Mouse (Mus musculus): ENCODE measurements around the gene Ltf.

Gene Ltf

DNA sequence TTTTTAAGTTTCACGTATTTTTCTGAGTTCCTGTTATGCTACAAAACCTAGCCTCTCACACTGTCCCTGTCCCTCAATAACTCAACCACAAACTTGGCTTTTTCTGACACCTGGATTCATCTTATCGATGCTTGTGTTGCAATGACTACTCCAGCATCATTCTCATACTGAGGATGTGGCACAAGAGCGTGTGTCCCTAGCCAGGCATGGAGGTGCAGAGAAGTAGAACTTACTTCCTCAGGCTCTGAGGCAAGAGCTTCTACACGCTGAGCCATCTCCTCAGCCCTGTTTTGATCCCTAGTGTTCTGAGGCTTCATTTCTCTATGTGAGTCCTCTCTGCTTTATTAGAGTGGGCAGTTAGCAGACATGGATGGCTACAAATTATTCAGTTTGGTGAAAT, 14.6 kb downstream of the Ltf start:
- no peak for DNase-seq (ENCODE audit: low spot score in 2 of 2)

DNA sequence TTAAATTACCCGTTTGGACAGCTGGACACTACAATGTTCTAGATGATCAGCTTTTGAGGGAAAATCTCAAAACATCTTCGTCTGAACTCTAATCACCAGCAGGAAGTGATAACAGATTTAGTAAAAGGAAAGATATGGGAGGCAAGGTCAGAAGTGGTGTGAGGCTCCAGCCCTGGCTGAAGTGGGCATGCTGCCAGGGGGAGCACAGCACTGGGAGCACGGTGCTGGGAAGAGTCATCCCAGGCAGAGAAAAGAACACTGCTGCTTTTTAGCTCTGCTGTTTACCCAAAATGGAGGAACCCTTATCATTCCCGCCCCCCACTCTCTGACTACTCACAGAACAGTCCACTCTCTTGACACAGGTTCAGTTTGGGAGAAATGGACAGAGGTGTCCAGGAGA, 20.9 kb downstream of the Ltf start:
- DNase-seq (ENCODE audit: low spot score in 2 of 2): peak in 1 of 2 experiments; percentile 26

DNA sequence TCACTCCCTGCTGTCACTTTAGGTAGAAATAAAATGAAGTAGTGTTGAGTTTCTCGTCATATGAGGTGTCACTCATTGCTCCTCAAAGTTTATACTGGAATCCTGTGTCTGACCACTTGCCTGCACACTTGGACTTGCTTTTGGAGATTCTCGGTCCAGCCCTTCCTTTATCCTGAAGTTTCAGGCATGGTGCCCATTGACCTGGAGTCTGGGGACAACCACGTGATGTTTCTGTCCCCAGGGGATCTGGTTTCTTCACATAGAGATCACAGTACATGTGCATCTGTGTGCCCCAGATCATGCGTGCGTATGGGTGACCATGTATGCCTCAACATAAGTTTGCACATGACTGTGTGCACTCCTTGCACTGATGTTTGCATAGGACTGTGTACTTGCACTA, 23.2 kb downstream of the Ltf start:
- DNase-seq (ENCODE audit: low spot score in 2 of 2): no peak

DNA sequence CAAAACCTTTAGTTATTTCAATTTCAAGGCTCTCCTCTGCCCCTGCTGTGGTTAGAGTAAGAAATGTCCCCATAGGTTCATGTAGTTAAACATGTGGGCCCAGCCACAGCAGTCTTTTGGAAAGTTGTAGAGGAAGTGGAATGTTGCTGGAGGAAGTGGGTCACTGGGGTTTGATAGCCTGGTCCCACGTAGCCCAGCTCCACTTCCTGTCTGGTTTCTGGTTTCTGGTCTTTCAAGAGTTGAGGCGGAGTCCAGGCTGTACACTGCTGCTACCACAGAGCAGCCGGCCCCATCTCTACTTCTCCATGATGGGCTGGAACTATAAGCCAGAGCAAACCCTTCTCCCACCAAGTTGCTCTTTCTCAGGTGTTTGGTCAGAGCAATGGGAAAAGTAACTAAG, 27.2 kb downstream of the Ltf start:
- no peak for DNase-seq (ENCODE audit: low spot score in 2 of 2)

DNA sequence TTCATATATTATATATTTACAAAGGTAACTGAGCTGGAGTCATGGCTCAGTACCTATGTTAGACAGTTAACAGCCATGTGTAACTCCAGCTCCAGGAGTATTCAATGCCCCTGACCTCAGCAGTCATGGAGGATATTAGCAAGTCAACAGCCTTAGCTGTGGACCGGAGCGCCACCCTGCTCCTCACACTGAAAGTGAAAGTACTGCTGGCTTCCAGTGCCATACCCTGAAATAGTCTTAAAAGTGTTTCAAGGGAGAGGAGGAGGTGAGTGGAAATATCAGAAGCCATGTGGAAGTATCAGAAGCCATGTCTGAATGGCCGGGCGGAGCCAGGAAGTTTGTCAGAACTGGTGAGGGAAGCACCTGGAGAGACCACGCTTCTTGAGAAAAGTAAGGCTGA, 28.2 kb downstream of the Ltf start:
- DNase-seq (ENCODE audit: low spot score in 2 of 2): no peak

DNA sequence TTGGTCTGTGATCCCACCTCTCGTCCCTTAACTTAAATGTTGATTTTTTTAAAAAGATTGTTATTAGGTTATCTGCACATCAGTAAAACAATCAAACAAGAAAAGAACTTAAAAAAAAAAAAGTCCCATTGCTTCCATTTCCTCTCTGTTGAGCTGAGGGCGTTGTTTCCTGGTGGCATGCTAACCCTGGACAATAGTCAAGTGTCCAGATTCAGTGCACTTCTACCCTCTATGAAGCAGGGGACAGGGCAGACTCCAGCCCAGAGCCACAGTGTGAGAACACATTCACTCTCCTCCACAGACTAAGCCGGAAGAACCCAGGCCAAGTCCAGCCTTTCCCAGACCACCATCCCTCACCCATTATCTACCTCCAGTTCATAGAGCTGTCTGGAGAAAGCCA, 29.4 kb downstream of the Ltf start:
- no peak for DNase-seq (ENCODE audit: low spot score in 2 of 2)

DNA sequence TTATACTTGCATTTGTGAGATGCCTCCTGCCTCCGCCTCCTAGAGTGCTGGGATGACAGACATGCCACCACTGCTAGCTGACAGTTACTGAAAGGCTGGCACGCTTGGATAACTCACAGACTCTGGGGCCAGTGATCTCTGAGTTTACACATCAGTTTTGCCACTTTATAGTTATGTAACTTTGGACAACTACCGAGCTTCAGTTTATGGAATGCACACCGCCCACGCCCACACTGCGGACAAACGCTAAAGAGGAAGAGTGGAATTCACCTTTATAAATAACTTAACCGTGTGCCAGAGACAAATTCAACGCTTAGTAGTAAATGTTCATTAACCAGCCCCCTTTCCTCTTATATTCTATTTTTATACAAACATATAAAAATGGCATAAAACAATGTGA, 35.9 kb downstream of the Ltf start:
- DNase-seq (ENCODE audit: low spot score in 2 of 2): no peak

DNA sequence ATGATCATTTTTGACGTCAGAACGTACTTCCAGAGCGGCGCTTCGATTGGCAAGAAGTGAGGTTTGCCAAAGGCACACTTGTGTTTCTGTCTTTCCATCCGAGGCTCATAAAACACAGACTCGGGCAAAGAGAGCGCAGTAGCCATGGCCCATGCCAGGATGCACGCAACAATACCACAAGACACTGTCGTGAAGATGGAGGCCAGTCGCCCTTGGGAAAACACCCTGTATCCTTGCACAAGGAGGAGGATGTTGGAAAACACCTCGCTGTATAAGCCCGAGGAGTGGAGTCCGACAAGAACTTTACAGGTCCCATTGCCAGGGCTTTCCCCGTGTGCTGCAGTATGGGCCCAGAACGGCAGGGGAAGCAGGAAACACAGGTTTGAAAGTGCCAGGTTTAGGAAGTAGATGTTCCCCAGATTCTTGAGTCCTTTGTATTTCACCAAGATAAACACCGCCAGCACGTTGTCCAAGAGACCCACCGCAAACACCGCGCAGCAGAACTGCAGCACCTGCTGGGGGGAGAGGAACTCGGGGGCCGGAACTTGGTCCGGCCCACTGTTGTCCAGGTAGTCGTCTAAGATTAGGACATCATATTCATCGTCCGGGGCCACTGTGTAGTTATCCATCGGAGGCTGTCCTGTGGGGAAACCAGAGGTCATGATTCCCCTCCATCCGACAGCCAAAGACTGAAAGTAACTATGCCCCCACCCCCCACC, 36.9 kb downstream of the Ltf start:
- no peak for DNase-seq (ENCODE audit: low spot score in 2 of 2)

DNA sequence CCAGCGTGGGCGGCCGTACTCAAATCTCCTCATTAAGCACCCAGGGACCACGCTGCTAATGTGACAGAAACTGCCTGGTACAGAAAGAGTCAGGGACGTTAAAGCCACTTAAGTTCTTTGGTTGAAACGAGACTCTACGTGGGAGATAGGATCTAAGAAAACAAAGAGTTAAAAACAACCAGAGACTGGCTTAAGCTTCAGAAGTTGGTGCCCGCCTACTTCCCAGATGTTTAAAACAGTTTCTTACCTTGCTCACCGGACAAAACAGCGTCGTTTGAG, 37.4 kb downstream of the Ltf start:
- DNase-seq (ENCODE audit: low spot score in 2 of 2): no peak

DNA sequence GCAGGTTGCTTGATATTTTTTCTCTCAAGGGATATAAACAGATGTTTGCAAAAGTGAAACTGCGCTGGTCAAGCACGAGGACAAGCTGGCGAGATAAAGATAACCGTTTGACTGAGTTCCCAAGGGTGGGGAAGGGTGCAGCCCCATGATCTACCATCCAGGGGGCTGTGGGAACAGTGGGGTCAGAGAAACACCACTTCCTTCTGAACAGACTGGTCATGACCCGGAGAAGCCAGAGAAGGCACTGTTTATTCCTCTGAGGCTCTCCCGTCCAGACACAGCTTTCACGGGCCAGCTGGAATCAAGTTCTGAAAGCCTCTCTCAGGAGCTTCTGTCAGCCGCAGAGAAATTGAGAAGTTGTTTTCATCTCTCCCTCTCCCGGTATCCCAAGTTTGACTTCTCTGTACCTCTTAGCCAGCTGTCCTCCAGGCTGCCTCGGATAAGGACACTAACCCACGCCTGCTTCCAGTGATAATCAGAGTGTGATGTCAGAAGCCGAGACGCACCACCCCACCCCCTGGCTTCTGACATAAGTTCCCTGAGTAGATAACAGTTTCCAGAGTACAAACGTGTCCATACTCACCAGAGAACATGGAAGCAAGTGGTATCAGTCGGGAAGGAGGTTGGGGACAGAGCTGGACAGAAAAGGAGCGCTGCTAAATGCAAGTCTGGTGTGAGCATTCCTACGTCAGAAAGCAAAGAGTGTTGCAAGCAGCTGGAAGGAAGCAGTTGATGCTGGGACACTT, 37.9 kb downstream of the Ltf start, which contains the start of gene Ccrl2:
Ccrl2 (minus strand) TSS at position 722 of the 746 bp plus-strand sequence.
- no peak for DNase-seq (ENCODE audit: low spot score in 2 of 2)

DNA sequence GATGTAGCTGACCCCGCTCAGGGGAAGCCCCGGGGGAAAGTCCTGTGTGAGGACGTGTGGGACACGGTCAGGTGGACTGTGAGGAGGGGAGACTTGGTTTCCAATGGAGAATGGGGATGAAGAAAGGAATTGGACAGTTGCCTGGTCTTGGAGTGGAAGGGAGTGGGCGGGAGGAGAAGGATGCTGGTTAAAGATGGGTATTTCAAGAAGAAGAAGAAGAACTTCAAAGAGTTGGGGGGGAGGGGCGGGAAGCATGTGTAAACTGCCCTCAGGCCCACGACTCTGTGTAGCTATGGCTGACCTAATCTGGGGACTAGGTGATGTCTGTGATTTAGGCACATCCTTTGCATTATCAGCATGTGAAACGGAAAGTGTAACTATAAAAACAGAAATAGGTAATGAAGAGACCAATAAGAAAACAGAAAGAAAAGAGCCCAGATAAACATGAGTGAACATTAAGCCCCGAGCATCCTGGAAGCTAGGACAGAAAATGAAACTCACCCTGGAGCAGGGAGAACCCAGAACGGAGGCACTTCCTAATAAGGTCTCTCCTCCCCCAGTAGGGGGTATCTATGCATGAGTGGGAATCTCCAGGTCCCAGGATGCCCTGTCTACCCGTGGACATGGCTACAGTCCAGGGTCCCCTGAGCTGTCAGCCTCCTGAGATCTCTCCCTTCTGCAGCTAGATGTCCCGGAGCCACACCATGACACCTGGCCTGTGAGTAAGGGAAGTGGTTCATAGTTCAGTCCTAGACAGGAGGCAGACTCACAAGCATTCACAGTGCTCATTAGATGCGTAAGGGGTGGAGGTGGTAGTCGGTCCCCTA, 38.7 kb downstream of the Ltf start:
- no peak for DNase-seq (ENCODE audit: low spot score in 2 of 2)

DNA sequence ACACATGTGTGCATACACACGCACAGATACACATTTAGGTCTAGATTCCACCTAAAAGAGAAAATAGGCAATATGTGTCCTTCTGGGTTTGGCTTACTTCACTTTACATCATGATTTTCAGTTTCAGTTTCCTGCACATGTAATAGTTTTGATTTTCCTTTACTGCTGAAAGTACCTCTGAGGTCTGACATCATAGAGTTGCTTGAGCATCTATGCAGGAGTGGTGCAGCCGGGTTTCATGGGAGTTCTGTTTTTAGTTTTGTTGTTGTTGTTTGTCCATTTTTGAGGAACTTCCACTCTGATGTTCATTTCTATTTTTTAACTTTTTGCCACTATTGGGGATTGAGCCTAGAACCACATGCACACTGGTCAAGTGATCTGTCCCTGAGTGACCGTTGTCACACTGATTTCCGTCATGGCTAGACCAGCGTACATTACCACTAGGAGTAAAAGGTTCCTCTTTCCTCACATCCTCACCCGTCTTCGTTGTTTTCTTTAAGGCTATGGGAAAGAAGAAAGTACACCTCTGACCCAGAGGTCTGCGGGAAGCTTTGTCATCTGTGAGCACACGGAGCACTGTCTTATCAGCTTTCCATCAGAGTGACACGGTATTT, 40.0 kb downstream of the Ltf start:
- no peak for DNase-seq (ENCODE audit: low spot score in 2 of 2)

DNA sequence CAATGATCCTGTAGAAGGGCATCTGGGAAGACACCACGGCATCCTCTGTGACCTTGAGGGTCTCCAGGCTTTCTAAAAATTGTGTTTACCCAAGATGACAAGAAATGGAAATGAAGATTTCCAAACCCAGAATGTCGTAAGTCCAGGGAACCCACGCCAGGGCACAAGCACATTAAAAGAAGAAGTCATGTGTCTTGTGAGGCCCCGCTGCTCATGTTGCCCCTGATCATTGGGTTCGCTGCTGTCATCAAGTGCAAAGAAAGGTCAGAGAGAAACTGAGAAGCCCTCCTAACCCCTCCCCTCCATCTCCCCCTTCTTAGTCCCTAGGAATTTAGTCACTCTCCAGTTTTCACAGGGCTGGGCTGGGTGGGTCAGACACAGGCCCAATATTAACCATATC, 43.8 kb downstream of the Ltf start:
- DNase-seq (ENCODE audit: low spot score in 2 of 2): no peak

DNA sequence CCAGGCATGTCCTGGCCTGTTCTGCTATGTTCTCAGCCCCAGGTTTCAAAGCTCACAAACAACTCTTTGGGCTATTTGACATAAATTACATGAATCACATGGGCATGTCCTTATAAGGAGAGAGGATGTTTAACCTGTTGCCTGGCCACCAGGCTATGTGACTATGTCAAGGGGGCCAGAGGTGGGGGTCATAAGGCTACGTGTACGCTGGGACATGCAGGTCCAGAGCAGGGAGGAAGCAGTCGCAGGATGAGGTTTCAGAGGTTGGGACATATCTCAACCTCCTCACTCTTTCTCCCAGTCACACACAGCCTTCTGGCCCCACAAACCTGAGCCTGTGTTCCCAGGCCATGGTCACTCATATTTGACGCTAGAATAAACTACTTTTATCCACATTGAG, 48.0 kb downstream of the Ltf start:
- DNase-seq (ENCODE audit: low spot score in 2 of 2): no peak

DNA sequence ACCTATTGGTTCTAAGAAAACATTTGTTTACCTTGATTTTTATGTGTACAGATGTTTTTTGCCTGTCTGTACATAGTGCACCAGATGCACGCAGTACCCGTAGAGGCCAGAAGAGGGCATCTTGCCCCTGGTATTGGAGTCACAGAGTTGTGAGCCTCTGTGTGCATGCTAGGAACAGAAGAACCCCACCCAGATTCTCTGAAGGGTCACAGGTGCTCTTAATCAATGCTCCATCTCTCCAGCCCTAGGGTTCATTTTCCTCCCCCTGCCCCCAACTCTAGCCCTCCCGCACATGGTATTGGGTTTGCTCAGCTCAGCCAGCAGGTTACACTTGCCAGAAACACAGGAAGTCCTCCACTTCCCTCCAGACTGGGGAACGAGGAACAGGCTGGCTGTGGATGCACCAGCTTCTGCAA, 51.5 kb downstream of the Ltf start:
- DNase-seq (ENCODE audit: low spot score in 2 of 2): peak in 1 of 2 experiments; percentile 34

DNA sequence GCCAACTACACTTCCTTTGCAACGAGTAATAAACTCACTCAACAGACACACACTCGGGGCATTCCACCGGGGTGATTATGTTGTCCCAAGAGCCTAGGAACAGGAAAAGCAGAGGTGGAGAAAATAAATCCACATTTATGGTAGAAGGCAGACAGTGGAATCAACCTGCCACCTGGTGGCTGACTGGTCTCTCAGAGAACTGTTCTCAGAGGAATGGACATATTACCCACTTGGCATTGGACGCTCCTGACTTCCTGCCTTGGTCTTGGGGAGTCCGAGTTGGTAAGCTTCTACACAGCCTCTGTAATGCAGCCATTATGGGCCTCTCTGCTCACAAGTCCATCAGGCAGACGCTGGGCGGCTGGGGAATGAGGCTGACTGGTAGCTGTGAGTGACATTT, 53.1 kb downstream of the Ltf start:
- DNase-seq (ENCODE audit: low spot score in 2 of 2): peak in 1 of 2 experiments; percentile 13

DNA sequence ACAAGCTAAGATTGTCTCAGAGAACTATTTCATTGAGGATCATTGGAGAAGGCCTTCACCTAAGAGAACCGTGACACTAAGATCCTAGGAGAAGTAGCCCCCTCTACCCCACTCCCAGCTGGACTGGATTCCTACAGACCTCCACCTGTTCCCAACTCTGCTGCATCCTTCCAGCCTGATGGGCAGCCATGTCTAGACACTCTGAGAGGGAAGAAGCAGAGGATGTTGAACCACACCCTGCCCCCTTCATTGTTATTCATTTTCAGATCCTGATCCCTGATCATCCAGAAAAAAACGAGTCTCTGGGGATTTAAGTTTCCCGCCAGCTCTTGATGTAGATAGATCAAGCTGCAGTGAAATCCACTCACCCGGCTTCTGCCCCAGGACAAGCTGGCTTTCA, 53.9 kb downstream of the Ltf start:
- DNase-seq (ENCODE audit: low spot score in 2 of 2): no peak

DNA sequence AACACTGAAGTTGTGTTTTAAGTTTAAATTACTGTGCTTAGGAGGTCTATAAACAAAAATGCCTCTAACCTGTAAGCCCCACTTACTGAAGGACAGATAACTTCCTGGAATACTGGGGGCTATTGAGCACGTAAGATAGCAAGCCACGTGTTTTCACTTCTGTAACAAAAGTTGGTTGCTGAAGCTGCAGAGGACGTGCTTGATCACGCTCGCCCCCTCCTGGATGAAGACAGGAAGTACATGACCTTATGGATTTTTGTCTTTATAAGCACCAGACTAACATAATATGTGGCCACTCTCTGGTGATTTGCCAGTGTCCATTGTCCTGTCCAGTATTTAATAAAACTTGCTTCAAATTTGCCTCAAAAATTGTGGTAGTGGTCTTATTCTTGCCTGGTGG, 58.7 kb downstream of the Ltf start:
- peak in 1 of 2 experiments; percentile 12 for DNase-seq (ENCODE audit: low spot score in 2 of 2)

DNA sequence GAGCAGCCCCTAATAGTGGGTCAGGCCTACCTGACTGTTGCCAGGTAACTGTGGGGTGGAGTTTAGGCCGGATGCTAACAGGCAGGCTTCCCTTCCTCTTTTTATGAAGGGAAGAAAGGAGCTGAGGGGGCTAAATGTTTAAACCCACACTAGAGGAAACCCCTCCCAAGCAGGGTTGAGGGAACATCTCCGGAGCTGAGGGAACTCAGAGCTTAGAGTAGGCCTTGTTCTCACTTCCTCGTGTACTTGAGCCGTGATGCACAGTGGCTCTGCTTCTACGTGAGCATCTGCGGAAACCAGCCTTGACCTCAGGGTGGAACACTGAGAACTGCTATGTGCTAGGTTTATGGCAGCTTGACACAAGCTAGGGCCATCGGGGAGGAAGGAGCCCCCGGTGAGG, 61.7 kb downstream of the Ltf start:
- DNase-seq (ENCODE audit: low spot score in 2 of 2): no peak

DNA sequence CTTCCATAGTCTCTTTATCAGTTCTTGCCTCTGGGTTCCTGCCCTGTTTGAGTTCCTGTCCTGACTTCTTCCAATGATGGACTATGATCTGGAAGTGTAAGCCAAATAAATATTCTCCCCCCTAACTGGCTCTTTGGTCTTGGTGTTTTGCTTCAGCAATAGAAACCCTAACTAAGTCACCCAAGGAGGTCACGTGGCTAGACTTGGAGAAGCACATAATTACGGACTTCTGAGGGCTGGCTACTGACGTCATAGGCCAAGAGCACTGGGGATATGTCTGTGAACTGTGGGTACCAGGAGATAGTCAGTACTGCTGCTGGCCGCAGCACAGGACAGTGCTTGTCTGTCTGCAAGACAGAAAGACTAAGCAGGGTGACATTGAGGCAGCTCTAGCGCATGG, 62.7 kb downstream of the Ltf start:
- DNase-seq (ENCODE audit: low spot score in 2 of 2): no peak

DNA sequence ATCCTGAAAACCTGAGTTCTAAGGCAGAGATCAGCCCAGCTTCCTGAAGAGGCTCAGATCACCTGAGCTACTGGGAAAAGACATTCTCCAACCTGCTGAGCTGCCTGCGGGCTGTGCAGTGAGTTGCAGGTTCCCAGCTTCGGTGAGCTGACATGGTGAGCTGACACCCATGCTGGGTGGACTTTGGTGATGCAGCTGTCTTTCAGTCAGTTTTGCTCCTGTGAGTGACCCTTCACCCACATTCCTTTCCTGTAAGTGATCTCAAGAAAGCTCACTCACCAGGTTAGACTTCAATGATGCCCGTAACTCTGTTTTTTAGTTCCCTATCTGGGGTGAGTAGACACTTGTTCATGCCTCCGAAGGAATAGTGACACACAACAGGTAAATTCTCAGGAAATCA, 66.3 kb downstream of the Ltf start:
- no peak for DNase-seq (ENCODE audit: low spot score in 2 of 2)

DNA sequence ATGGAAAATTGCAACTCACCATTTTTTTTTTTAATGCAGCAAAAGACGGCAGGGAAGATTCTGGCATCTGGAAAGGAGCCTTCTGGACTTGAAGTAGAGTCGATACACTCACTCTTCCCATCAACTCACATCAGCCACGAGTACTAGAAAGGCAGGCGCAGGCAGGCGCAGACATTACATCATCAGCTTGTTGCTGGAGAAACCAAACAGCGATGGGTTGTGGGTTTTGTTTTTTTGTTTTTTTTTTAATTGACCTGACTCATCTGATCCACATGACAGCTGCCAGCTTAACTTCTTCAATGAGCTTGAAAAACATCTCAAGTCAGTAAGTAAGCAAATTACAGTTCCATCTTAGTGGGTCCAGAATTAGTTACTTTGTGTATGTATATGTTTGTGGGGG, 67.1 kb downstream of the Ltf start:
- no peak for DNase-seq (ENCODE audit: low spot score in 2 of 2)
